In genomic region chr10:120597320-120597887, GRCm38 (mm10) we compare ENCODE assay signal across 20 mouse cellular contexts.
DNase-seq lines count a peak whose midpoint lies in the region; ATAC-seq lines count a peak whose summit lies in the region.
"Had no signal": no experiment of that assay in that cellular context is flagged by ENCODE, and none has a peak within 500 bp of the region (broad histone marks: within the 10 kb centered on the region; RNA-seq: fewer than 3 reads in every experiment).

No protein-coding gene starts in this region.

- H3K4me1 ChIP-seq in hindbrain, embryonic 10.5 days (replicated peaks), result no peaks in the 10 kb centered on the region
- H3K4me1 ChIP-seq in hindbrain, embryonic 12.5 days, result peaks cover 2% of the 10 kb centered on the region; the same call in 1 of the 2 replicates
- peaks cover 5% of the 10 kb centered on the region; the same call in 1 of the 2 replicates for H3K4me1 ChIP-seq in lung, embryonic 16.5 days (replicated peaks; ENCODE audit: control insufficient read depth, insufficient read depth, low read length)
- 0 out of 2 replicates have a peak, but pooled peaks cover 7% of the 10 kb centered on the region for H3K4me1 ChIP-seq in stomach, embryonic 14.5 days (ENCODE audit: control insufficient read depth, insufficient read depth, low read length)
- H3K4me1 ChIP-seq: forebrain, embryonic 13.5 days; heart, embryonic 15.5 days; liver, embryonic 15.5 days; megakaryocyte, embryonic 14.5 days; neural tube, embryonic 15.5 days had no signal

- H3K36me3 ChIP-seq in hindbrain, embryonic 10.5 days, result no peaks in the 10 kb centered on the region
- H3K36me3 ChIP-seq in hindbrain, embryonic 12.5 days, result no peaks in the 10 kb centered on the region
- no peaks in the 10 kb centered on the region for H3K36me3 ChIP-seq in lung, embryonic 16.5 days (ENCODE audit: control insufficient read depth, insufficient read depth, low read length)
- no peaks in the 10 kb centered on the region for H3K36me3 ChIP-seq in stomach, embryonic 14.5 days (ENCODE audit: control insufficient read depth, insufficient read depth, low read length)
- H3K36me3 ChIP-seq: embryonic facial prominence, embryonic 12.5 days; heart, embryonic 15.5 days; liver, embryonic 15.5 days; neural tube, embryonic 15.5 days had no signal

- H3K9me3 ChIP-seq in hindbrain, embryonic 10.5 days, result no peaks in the 10 kb centered on the region
- H3K9me3 ChIP-seq in hindbrain, embryonic 12.5 days (replicated peaks), result 0 out of 2 replicates have a peak, but pooled peaks cover 4% of the 10 kb centered on the region
- H3K9me3 ChIP-seq in lung, embryonic 16.5 days (ENCODE audit: control insufficient read depth, low read length), result no peaks in the 10 kb centered on the region; the same call in none of the 2 replicates
- no peaks in the 10 kb centered on the region for H3K9me3 ChIP-seq in stomach, embryonic 14.5 days (ENCODE audit: control insufficient read depth, low read depth, low read length)
- H3K9me3 ChIP-seq: embryonic facial prominence, embryonic 12.5 days; forebrain, embryonic 13.5 days; liver, embryonic 15.5 days; neural tube, embryonic 15.5 days had no signal

- ATAC-seq in hindbrain, embryonic 12.5 days (ENCODE audit: low FRiP score), result no peak
- ATAC-seq in lung, embryonic 16.5 days (ENCODE audit: low read depth), result peak; percentile 71
- no peak for ATAC-seq in stomach, embryonic 14.5 days (ENCODE audit: insufficient number of reproducible peaks, insufficient read depth, low FRiP score, low read depth)
- ATAC-seq: forebrain, embryonic 13.5 days; midbrain, embryonic 16.5 days had no signal

- H3K4me3 ChIP-seq in hindbrain, embryonic 10.5 days, result no peak overlapping the region
- no peak overlapping the region for H3K4me3 ChIP-seq in hindbrain, embryonic 12.5 days
- H3K4me3 ChIP-seq in lung, embryonic 16.5 days (ENCODE audit: low read length), result no peak overlapping the region
- no peak overlapping the region for H3K4me3 ChIP-seq in stomach, embryonic 14.5 days (ENCODE audit: low read depth, low read length)
- H3K4me3 ChIP-seq: embryonic facial prominence, embryonic 12.5 days; erythroblast, embryonic 14.5 days; forebrain, embryonic 13.5 days; heart, embryonic 15.5 days; liver, embryonic 15.5 days; megakaryocyte, embryonic 14.5 days; neural tube, embryonic 15.5 days had no signal

- no peaks in the 10 kb centered on the region for H3K27me3 ChIP-seq in hindbrain, embryonic 10.5 days (ENCODE audit: insufficient read depth, poor library complexity, severe bottlenecking)
- H3K27me3 ChIP-seq in hindbrain, embryonic 12.5 days, result no peaks in the 10 kb centered on the region
- H3K27me3 ChIP-seq in lung, embryonic 16.5 days (ENCODE audit: control insufficient read depth, insufficient read depth, low read depth, low read length), result no peaks in the 10 kb centered on the region
- H3K27me3 ChIP-seq in stomach, embryonic 14.5 days (ENCODE audit: control insufficient read depth, insufficient read depth, low read length), result no peaks in the 10 kb centered on the region
- H3K27me3 ChIP-seq: embryonic facial prominence, embryonic 12.5 days; forebrain, embryonic 13.5 days; heart, embryonic 15.5 days; liver, embryonic 15.5 days; megakaryocyte, embryonic 14.5 days; neural tube, embryonic 15.5 days had no signal

- H3K27ac ChIP-seq in hindbrain, embryonic 10.5 days, result no peak overlapping the region
- H3K27ac ChIP-seq in hindbrain, embryonic 12.5 days, result no peak overlapping the region
- no peak overlapping the region for H3K27ac ChIP-seq in lung, embryonic 16.5 days (ENCODE audit: low read length)
- H3K27ac ChIP-seq in stomach, embryonic 14.5 days (ENCODE audit: low read length), result peak overlapping the region; percentile 52; the same call in 1 of the 2 replicates
- H3K27ac ChIP-seq: embryonic facial prominence, embryonic 12.5 days; forebrain, embryonic 13.5 days; heart, embryonic 15.5 days; liver, embryonic 15.5 days; neural tube, embryonic 15.5 days had no signal

- DNase-seq in hindbrain, embryonic 10.5 days (ENCODE audit: low spot score), result peak; percentile 20
- DNase-seq in kidney, postnatal 4 days, result peak; percentile 14 to 43
- DNase-seq in kidney, postnatal 10 days, result no peak
- no peak for DNase-seq in urinary bladder, postnatal 25 days (ENCODE audit: low spot score)
- no peak for DNase-seq in heart, postnatal 4 days
- DNase-seq: adrenal gland, postnatal 36 days; cerebellum, adult 11-12 months; cerebellum, postnatal 25 days; right cerebral cortex, postnatal 25 days had no signal

- H3K4me2 ChIP-seq in hindbrain, embryonic 12.5 days (replicated peaks), result no peak overlapping the region
- H3K4me2 ChIP-seq in lung, embryonic 16.5 days (ENCODE audit: low read depth, low read length), result no peak overlapping the region
- H3K4me2 ChIP-seq in stomach, embryonic 14.5 days (replicated peaks; ENCODE audit: low read depth, low read length), result no peak overlapping the region
- H3K4me2 ChIP-seq: embryonic facial prominence, embryonic 12.5 days; forebrain, embryonic 13.5 days; heart, embryonic 15.5 days; liver, embryonic 15.5 days; neural tube, embryonic 15.5 days had no signal

- H3K9ac ChIP-seq in hindbrain, embryonic 12.5 days, result no peak overlapping the region
- H3K9ac ChIP-seq in lung, embryonic 16.5 days (ENCODE audit: low read length), result no peak overlapping the region
- H3K9ac ChIP-seq in stomach, embryonic 14.5 days (replicated peaks; ENCODE audit: low read depth, low read length), result no peak overlapping the region
- H3K9ac ChIP-seq: embryonic facial prominence, embryonic 12.5 days; forebrain, embryonic 13.5 days; heart, embryonic 15.5 days; liver, embryonic 15.5 days; neural tube, embryonic 15.5 days had no signal

- WGBS in hindbrain, embryonic 10.5 days, result 67% methylated on average over 9 of the region's 9 CpGs
- 66% methylated on average over 9 of the region's 9 CpGs for WGBS in hindbrain, embryonic 12.5 days
- 32% methylated on average over 9 of the region's 9 CpGs for WGBS in lung, embryonic 16.5 days
- 37% methylated on average over 9 of the region's 9 CpGs for WGBS in stomach, embryonic 14.5 days

Comparison
In these comparisons a context has a peak if more than half of its experiments do, and no peak if none do; other contexts are left out.
1. DNase-seq: peak in hindbrain, embryonic 10.5 days (single experiment) and kidney, postnatal 4 days (2 of 2); none in kidney, postnatal 10 days (single experiment), urinary bladder, postnatal 25 days (single experiment) and heart, postnatal 4 days (single experiment).